Mouse (Mus musculus): ENCODE measurements around the gene Tmem191c. TPM values are rescaled to one million over a fixed set of nuclear protein-coding genes. Genes with fewer than 3 reads are reported as not detected.

The Tmem191c gene
- polyA plus RNA-seq, 1 experiment = not detected

GRCm38 (mm10) chr16:17252086-17252726, 23.7 kb upstream of the Tmem191c start:
- no peak overlapping the region for H3K27ac ChIP-seq (replicated peaks; ENCODE audit: low read depth, low read length)
- peaks cover 3% of the 10 kb centered on the region; the same call in 1 of the 2 replicates for H3K4me1 ChIP-seq (ENCODE audit: control insufficient read depth, insufficient read depth, insufficient read length, low read length)
- no peak overlapping the region for H3K4me3 ChIP-seq (ENCODE audit: insufficient read depth, low read depth, low read length)

- Histone ChIP-seq H3K27ac (replicated peaks; ENCODE audit: low read depth, low read length) (no peak overlapping the region), H3K4me1 (ENCODE audit: control insufficient read depth, insufficient read depth, insufficient read length, low read length) (peaks cover 3% of the 10 kb centered on the region; the same call in 1 of the 2 replicates), H3K4me3 (ENCODE audit: insufficient read depth, low read depth, low read length) (no peak overlapping the region)
These were observed 23.0 kb upstream of the Tmem191c start for GRCm38 (mm10) chr16:17252841-17253240.

- no peak overlapping the region for H3K4me3 ChIP-seq (ENCODE audit: insufficient read depth, low read depth, low read length)
- H3K4me1 ChIP-seq (ENCODE audit: control insufficient read depth, insufficient read depth, insufficient read length, low read length) = no peaks in the 10 kb centered on the region
- no peak overlapping the region for H3K27ac ChIP-seq (replicated peaks; ENCODE audit: low read depth, low read length)
These were observed 21.8 kb upstream of the Tmem191c start for GRCm38 (mm10) chr16:17254005-17254597.

GRCm38 (mm10) chr16:17255270-17255669, 20.6 kb upstream of the Tmem191c start:
- H3K4me1 ChIP-seq (ENCODE audit: control insufficient read depth, insufficient read depth, insufficient read length, low read length) = no peaks in the 10 kb centered on the region
- H3K4me3 ChIP-seq (ENCODE audit: insufficient read depth, low read depth, low read length) = no peak overlapping the region
- H3K27ac ChIP-seq (replicated peaks; ENCODE audit: low read depth, low read length) = no peak overlapping the region

GRCm38 (mm10) chr16:17257359-17257821, 18.5 kb upstream of the Tmem191c start:
- H3K27ac ChIP-seq (replicated peaks; ENCODE audit: low read depth, low read length) = no peak overlapping the region
- H3K4me1 ChIP-seq (ENCODE audit: control insufficient read depth, insufficient read depth, insufficient read length, low read length) = no peaks in the 10 kb centered on the region

GRCm38 (mm10) chr16:17258917-17259316, 17.0 kb upstream of the Tmem191c start:
- no peaks in the 10 kb centered on the region for H3K4me1 ChIP-seq (ENCODE audit: control insufficient read depth, insufficient read depth, insufficient read length, low read length)
- H3K27ac ChIP-seq (replicated peaks; ENCODE audit: low read depth, low read length) = no peak overlapping the region
- no peak overlapping the region for H3K4me3 ChIP-seq (ENCODE audit: insufficient read depth, low read depth, low read length)

More at GRCm38 (mm10) chr16:17257359-17257821, 18.5 kb upstream of the Tmem191c start:
- no peak overlapping the region for H3K4me3 ChIP-seq (ENCODE audit: insufficient read depth, low read depth, low read length)

GRCm38 (mm10) chr16:17261341-17261740, 14.5 kb upstream of the Tmem191c start:
- Histone ChIP-seq H3K27ac (replicated peaks; ENCODE audit: low read depth, low read length) (no peak overlapping the region), H3K4me3 (ENCODE audit: insufficient read depth, low read depth, low read length) (no peak overlapping the region), H3K4me1 (ENCODE audit: control insufficient read depth, insufficient read depth, insufficient read length, low read length) (no peaks in the 10 kb centered on the region)

- no peak overlapping the region for H3K27ac ChIP-seq (replicated peaks; ENCODE audit: low read depth, low read length)
- H3K4me1 ChIP-seq (ENCODE audit: control insufficient read depth, insufficient read depth, insufficient read length, low read length) = no peaks in the 10 kb centered on the region
- H3K4me3 ChIP-seq (ENCODE audit: insufficient read depth, low read depth, low read length) = no peak overlapping the region
These were observed 9.8 kb upstream of the Tmem191c start for GRCm38 (mm10) chr16:17266113-17266512.

- no peak overlapping the region for H3K27ac ChIP-seq (replicated peaks; ENCODE audit: low read depth, low read length)
- H3K4me3 ChIP-seq (ENCODE audit: insufficient read depth, low read depth, low read length) = no peak overlapping the region
- H3K4me1 ChIP-seq (ENCODE audit: control insufficient read depth, insufficient read depth, insufficient read length, low read length) = no peaks in the 10 kb centered on the region
These were observed 7.9 kb upstream of the Tmem191c start for GRCm38 (mm10) chr16:17267937-17268336.

GRCm38 (mm10) chr16:17269872-17270271, 6.0 kb upstream of the Tmem191c start:
- Histone ChIP-seq H3K27ac (replicated peaks; ENCODE audit: low read depth, low read length) (no peak overlapping the region), H3K4me1 (ENCODE audit: control insufficient read depth, insufficient read depth, insufficient read length, low read length) (no peaks in the 10 kb centered on the region), H3K4me3 (ENCODE audit: insufficient read depth, low read depth, low read length) (no peak overlapping the region)

- Histone ChIP-seq H3K4me1 (ENCODE audit: control insufficient read depth, insufficient read depth, insufficient read length, low read length) (no peaks in the 10 kb centered on the region), H3K4me3 (ENCODE audit: insufficient read depth, low read depth, low read length) (no peak overlapping the region), H3K27ac (replicated peaks; ENCODE audit: low read depth, low read length) (no peak overlapping the region)
These were observed 4.8 kb upstream of the Tmem191c start for GRCm38 (mm10) chr16:17271124-17271523.

- H3K4me1 ChIP-seq (ENCODE audit: control insufficient read depth, insufficient read depth, insufficient read length, low read length) = 0 out of 2 replicates have a peak, but pooled peaks cover 2% of the 10 kb centered on the region
- H3K4me3 ChIP-seq (ENCODE audit: insufficient read depth, low read depth, low read length) = no peak overlapping the region
- no peak overlapping the region for H3K27ac ChIP-seq (replicated peaks; ENCODE audit: low read depth, low read length)
These were observed 4.0 kb upstream of the Tmem191c start for GRCm38 (mm10) chr16:17271856-17272255.

GRCm38 (mm10) chr16:17276164-17277151, 581 bp downstream of the Tmem191c start:
- Histone ChIP-seq H3K4me1 (ENCODE audit: control insufficient read depth, insufficient read depth, insufficient read length, low read length) (0 out of 2 replicates have a peak, but pooled peaks cover 3% of the 10 kb centered on the region), H3K27ac (replicated peaks; ENCODE audit: low read depth, low read length) (no peak overlapping the region)

GRCm38 (mm10) chr16:17277342-17278211, 1.7 kb downstream of the Tmem191c start:
- H3K4me1 ChIP-seq (ENCODE audit: control insufficient read depth, insufficient read depth, insufficient read length, low read length) = 0 out of 2 replicates have a peak, but pooled peaks cover 3% of the 10 kb centered on the region
- H3K27ac ChIP-seq (replicated peaks; ENCODE audit: low read depth, low read length) = no peak overlapping the region
- H3K4me3 ChIP-seq (ENCODE audit: insufficient read depth, low read depth, low read length) = peak overlapping the region; percentile 10

More at GRCm38 (mm10) chr16:17276164-17277151, 581 bp downstream of the Tmem191c start:
- H3K4me3 ChIP-seq (ENCODE audit: insufficient read depth, low read depth, low read length) = peak overlapping the region; percentile 62
